ENCODE assay signal across 25 mouse cellular contexts in genomic region chr12:31244001-31244400, GRCm38 (mm10). TPM values are rescaled to one million over a fixed set of nuclear protein-coding genes. Genes with fewer than 3 reads are reported as not detected.
"Had no signal": no experiment of that assay in that cellular context is flagged by ENCODE, and none has a peak within 500 bp of the region (broad histone marks: within the 10 kb centered on the region; RNA-seq: fewer than 3 reads in every experiment).

No protein-coding gene starts in this region.

- H3K4me3 ChIP-seq: midbrain, embryonic 10.5 days; midbrain, embryonic 13.5 days; midbrain, embryonic 15.5 days; myocyte; neural tube, embryonic 13.5 days; neural tube, embryonic 15.5 days had no signal

- H3K27ac ChIP-seq: liver, embryonic 14.5 days; midbrain, embryonic 10.5 days; midbrain, embryonic 13.5 days; midbrain, embryonic 15.5 days; neural tube, embryonic 13.5 days; neural tube, embryonic 15.5 days had no signal

- ATAC-seq: midbrain, embryonic 13.5 days; midbrain, embryonic 15.5 days had no signal

- H3K27me3 ChIP-seq: midbrain, embryonic 13.5 days; midbrain, embryonic 15.5 days; neural tube, embryonic 15.5 days had no signal

- H3K4me1 ChIP-seq: midbrain, embryonic 13.5 days; midbrain, embryonic 15.5 days; neural tube, embryonic 15.5 days had no signal

- DNase-seq: lung, adult 18-20 months; lung, postnatal 10 days; lung, postnatal 4 days; retina, postnatal 1 day; right cerebral cortex, adult 18-20 months; right cerebral cortex, postnatal 25 days; right cerebral cortex, postnatal 4 days; spleen, adult 18-20 months; thymus, adult 18-20 months; thymus, postnatal 14 days; thymus, postnatal 36 days had no signal

- H3K9ac ChIP-seq: liver, embryonic 14.5 days; midbrain, embryonic 13.5 days; midbrain, embryonic 15.5 days; neural tube, embryonic 13.5 days; neural tube, embryonic 15.5 days had no signal

- H3K9me3 ChIP-seq: midbrain, embryonic 10.5 days; midbrain, embryonic 13.5 days; midbrain, embryonic 15.5 days; neural tube, embryonic 13.5 days; neural tube, embryonic 15.5 days had no signal

- H3K36me3 ChIP-seq: midbrain, embryonic 10.5 days; midbrain, embryonic 13.5 days; midbrain, embryonic 15.5 days; neural tube, embryonic 13.5 days; neural tube, embryonic 15.5 days had no signal

- H3K4me2 ChIP-seq: midbrain, embryonic 13.5 days; midbrain, embryonic 15.5 days; neural tube, embryonic 13.5 days; neural tube, embryonic 15.5 days had no signal

RNA-seq across cellular contexts. Expression of gene Gm6993, which starts 3.4 kb away (rescaled TPM):
- polyA plus RNA-seq: liver, embryonic 14.5 days; liver, embryonic 16.5 days; lung, embryonic 16.5 days; midbrain, embryonic 10.5 days; midbrain, embryonic 13.5 days; midbrain, embryonic 15.5 days; myocyte; neural tube, embryonic 11.5 days; neural tube, embryonic 13.5 days; neural tube, embryonic 15.5 days; small intestine, adult 2 months; stomach, embryonic 14.5 days; stomach, embryonic 16.5 days; thymus, postnatal 0 days had no signal
